Mouse (Mus musculus): ENCODE data around the gene Arhgap44.

- TF ChIP-seq CTCF (conservative IDR thresholded peaks at IDR 0.05; ENCODE audit: low read length): no peak
- TF ChIP-seq POU5F1 (IDR thresholded peaks at IDR 0.05; ENCODE audit: borderline replicate concordance, low read length): no peak
- TF ChIP-seq NANOG (IDR thresholded peaks at IDR 0.05; ENCODE audit: borderline replicate concordance, low read length): no peak
Observed at GRCm38 (mm10) chr11:65030201-65030600, 132.6 kb downstream of the Arhgap44 start.
